Mouse (Mus musculus) ovary, adult 18-20 months (tissue): ENCODE data around the gene Ptpro.
"Not testable (repeated sequence)": the region's sequence is repeated elsewhere in the genome, so short reads cannot be mapped to it uniquely, and the experiment has no call there.

Source experiments
- DNase-seq: peaks from one replicate; pipeline ENCODE4 v3.0.0; 2022; ENCODE audit warnings: low spot score, mixed read lengths

The Ptpro gene

GRCm38 (mm10) chr6:137386935-137387334, 134.8 kb downstream of the Ptpro start:
- no peak for DNase-seq

- DNase-seq: no peak
Observed at GRCm38 (mm10) chr6:137395075-137395474, 143.0 kb downstream of the Ptpro start.

- no peak for DNase-seq
Observed at GRCm38 (mm10) chr6:137396106-137396793, 144.1 kb downstream of the Ptpro start.

- DNase-seq: no peak
Observed at GRCm38 (mm10) chr6:137397358-137397757, 145.2 kb downstream of the Ptpro start.

GRCm38 (mm10) chr6:137404196-137404595, 152.1 kb downstream of the Ptpro start:
- DNase-seq: no peak

- no peak for DNase-seq
Observed at GRCm38 (mm10) chr6:137405690-137406089, 153.6 kb downstream of the Ptpro start.

GRCm38 (mm10) chr6:137410510-137410909, 158.4 kb downstream of the Ptpro start:
- no peak for DNase-seq

GRCm38 (mm10) chr6:137411901-137412378, 159.8 kb downstream of the Ptpro start:
- DNase-seq: no peak

GRCm38 (mm10) chr6:137413045-137413444, 160.9 kb downstream of the Ptpro start:
- no peak for DNase-seq

- DNase-seq: no peak
Observed at GRCm38 (mm10) chr6:137414531-137415405, 162.6 kb downstream of the Ptpro start.

- DNase-seq: no peak
Observed at GRCm38 (mm10) chr6:137422777-137423176, 170.7 kb downstream of the Ptpro start.

- DNase-seq: no peak
Observed at GRCm38 (mm10) chr6:137423830-137424229, 171.7 kb downstream of the Ptpro start.

- no peak for DNase-seq
Observed at GRCm38 (mm10) chr6:137425500-137426432, 173.6 kb downstream of the Ptpro start.

GRCm38 (mm10) chr6:137433521-137434137, 181.5 kb downstream of the Ptpro start:
- no peak for DNase-seq

- DNase-seq: no peak
Observed at GRCm38 (mm10) chr6:137437486-137437885, 185.4 kb downstream of the Ptpro start.

- DNase-seq: no peak
Observed at GRCm38 (mm10) chr6:137437902-137438580, 185.9 kb downstream of the Ptpro start.

GRCm38 (mm10) chr6:137440559-137441486, 188.7 kb downstream of the Ptpro start:
- no peak for DNase-seq

- no peak for DNase-seq
Observed at GRCm38 (mm10) chr6:137443089-137443488, 191.0 kb downstream of the Ptpro start.

- not testable (repeated sequence) for DNase-seq
Observed at GRCm38 (mm10) chr6:137446116-137446515, 194.0 kb downstream of the Ptpro start.
